Mouse (Mus musculus) ovary, adult 2 months (tissue): ENCODE data around the gene Usp21. TPM values are rescaled to one million over a fixed set of nuclear protein-coding genes. Genes with fewer than 3 reads are reported as not detected.

Experiments used
- polyA plus RNA-seq: library from polyadenylated mRNA; depleted of rRNA; stranded (reverse); fragments of >200 nt; gene quantifications from 2 replicates; pipeline ENCODE4 v1.2.3, GENCODE M21; 2012; rRNA removed

The Usp21 gene
- 70.8 and 77.9 TPM in 2 replicates for polyA plus RNA-seq

GRCm38 (mm10) chr1:171287136-171288081 lies at the start of gene Usp21:
Gene Usp21 (minus strand): TSS chr1:171287991.

DNA sequence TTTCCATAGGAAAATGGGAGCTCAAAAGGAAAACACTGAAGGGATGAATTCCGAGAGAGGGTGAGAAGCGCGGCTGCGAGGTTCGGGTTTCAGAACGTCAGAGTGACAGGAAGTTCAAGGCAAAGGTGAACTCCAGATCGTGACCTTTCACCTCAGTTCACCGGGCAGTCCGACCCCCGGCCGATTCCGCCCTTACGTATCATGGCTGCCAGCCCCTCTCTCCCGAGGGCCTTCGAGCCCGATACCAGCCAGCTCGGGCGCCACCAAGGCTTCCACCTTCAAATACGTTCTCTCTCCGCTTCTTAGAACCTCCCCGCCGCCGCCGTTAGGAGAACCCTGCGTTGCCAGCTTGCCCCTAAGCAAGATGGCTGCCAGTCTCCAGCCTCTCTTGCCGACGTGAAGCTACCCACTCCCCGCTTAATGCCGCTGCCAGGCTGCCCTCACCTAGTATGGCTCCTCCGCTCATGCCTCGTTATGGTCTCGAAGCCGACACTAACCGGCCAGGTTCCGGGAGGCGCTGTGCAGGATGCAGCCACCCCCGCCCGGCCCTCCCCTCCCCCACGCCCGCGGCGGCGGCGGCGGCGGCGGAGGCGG lies 41.1 kb upstream of the Usp21 start, which contains the start of gene Dedd:
Gene Dedd, plus strand, starts transcription at position 307 of the 594 bp plus-strand sequence.

GRCm38 (mm10) chr1:171294298-171295062 lies 6.7 kb upstream of the Usp21 start, which contains the start of gene Ufc1:
Gene Ufc1 (minus strand): TSS chr1:171295024.

DNA sequence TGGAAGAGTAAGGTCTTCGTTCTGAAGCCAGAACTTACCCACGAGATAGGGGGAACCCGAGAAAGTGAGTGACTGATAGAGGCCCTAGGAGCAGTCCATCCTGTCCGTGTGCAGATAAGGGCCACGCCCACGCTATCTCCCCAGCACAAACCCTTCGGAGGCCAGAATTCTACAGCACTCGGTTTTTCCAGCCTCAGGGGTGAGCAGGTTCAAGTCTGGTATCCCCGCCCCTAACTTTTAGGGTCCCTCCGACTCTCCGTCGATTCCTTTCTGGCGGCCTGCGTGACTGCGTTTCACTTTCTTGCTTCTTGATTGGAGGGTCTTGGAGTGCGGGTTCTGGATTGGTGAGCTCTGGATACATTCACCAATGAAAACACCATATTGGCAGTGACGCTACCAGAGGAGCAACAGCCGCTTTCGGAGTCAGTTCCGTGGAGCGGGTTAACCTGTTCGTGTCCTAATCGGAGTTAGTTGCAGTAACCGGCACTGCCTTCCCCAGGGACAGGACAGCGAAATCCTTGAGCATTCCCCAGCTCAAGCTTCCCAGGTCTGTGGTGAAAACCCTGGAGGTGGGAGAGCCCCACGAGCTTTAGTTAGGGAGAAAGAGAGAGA lies 6.8 kb downstream of the Usp21 start, which contains the start of gene Ppox:
Gene Ppox, minus strand, starts transcription at position 271 of the 612 bp plus-strand sequence.

DNA sequence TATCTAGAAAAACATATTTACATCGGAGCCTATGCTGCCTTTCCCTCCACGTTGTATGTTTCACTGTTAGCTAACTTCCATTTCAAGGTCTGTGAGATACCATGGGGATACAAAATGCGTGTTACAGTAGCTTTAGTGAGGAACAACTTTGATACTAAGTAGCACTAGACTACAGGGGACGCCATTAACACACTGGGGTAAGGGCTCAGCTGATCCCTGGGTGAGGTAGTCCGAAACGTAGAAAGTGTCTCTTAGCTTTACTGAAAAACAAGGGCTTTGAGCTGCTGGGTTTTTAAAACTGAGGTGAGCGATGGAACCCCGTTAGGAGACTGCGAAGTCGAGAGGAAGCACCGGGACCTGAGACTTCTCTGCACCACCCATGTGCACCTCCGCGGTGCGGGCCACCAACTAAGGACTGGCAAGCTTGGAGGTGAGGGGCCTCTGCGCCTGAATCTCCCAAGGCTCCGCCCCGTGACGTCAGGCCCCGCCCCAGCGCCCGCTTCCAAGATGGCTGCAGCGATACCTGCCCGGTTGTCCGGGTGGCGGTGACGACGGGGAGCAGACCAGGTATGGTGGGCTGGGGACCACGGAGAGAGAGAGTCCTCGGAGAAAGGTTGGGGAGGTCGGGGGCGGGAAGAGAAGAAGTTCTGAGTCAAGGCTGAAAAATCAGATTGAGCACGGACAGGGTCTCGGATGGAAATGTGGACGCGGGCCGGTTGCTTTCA lies 17.8 kb downstream of the Usp21 start, which contains the start of gene B4galt3:
Gene B4galt3, plus strand, starts transcription at position 481 of the 725 bp plus-strand sequence.

GRCm38 (mm10) chr1:171250680-171251593 lies 36.9 kb downstream of the Usp21 start, which contains the start of gene Ndufs2:
Gene Ndufs2 (minus strand): TSS chr1:171251388.

GRCm38 (mm10) chr1:171249913-171250600 lies 37.7 kb downstream of the Usp21 start, which contains the start of gene Adamts4:
Gene Adamts4 (plus strand): TSS chr1:171250421.

GRCm38 (mm10) chr1:171234126-171234525 lies 53.7 kb downstream of the Usp21 start, which contains the start of gene Fcer1g:
Gene Fcer1g (minus strand): TSS chr1:171234365.

Other genes with a start within 250 kb of the Usp21 start
- 6.7 and 12.5 TPM in 2 replicates for gene Fcgr3, start 223.1 kb downstream of the Usp21 start, polyA plus RNA-seq
- 22.2 and 34.8 TPM in 2 replicates for gene Cfap126, start 174.1 kb downstream of the Usp21 start, polyA plus RNA-seq
- 122 and 172 TPM in 2 replicates for gene Sdhc, start 137.4 kb downstream of the Usp21 start, polyA plus RNA-seq
- gene Mpz, start 137.3 kb downstream of the Usp21 start, polyA plus RNA-seq: 0.94 and 1.6 TPM in 2 replicates
- 46.5 and 111 TPM in 2 replicates for gene Pcp4l1, start 91.7 kb downstream of the Usp21 start, polyA plus RNA-seq
- gene Nr1i3, start 74.0 kb downstream of the Usp21 start, polyA plus RNA-seq: 0.12 and 0.35 TPM in 2 replicates
- gene Tomm40l, start 65.5 kb downstream of the Usp21 start, polyA plus RNA-seq: 29.2 and 35.2 TPM in 2 replicates
- gene Apoa2, start 62.9 kb downstream of the Usp21 start, polyA plus RNA-seq: 3.0 and 21.2 TPM in 2 replicates
- gene Fcer1g, start 53.6 kb downstream of the Usp21 start, polyA plus RNA-seq: 66.5 and 67.8 TPM in 2 replicates
- 24.2 and 26.9 TPM in 2 replicates for gene Adamts4, start 37.6 kb downstream of the Usp21 start, polyA plus RNA-seq
- gene Ndufs2, start 36.6 kb downstream of the Usp21 start, polyA plus RNA-seq: 116 and 119 TPM in 2 replicates
- gene B4galt3, start 17.7 kb downstream of the Usp21 start, polyA plus RNA-seq: 90.9 and 109 TPM in 2 replicates
- 65.2 and 73.2 TPM in 2 replicates for gene Ppox, start 6.8 kb downstream of the Usp21 start, polyA plus RNA-seq
- gene Ufc1, start 7.0 kb upstream of the Usp21 start, polyA plus RNA-seq: 12.1 and 13.5 TPM in 2 replicates
- gene Dedd, start 41.2 kb upstream of the Usp21 start, polyA plus RNA-seq: 41.8 and 54.8 TPM in 2 replicates
- gene Nit1, start 57.7 kb upstream of the Usp21 start, polyA plus RNA-seq: 46.4 and 55.9 TPM in 2 replicates
- 7.0 and 13.1 TPM in 2 replicates for gene Pfdn2, start 57.7 kb upstream of the Usp21 start, polyA plus RNA-seq
- gene Klhdc9, start 72.8 kb upstream of the Usp21 start, polyA plus RNA-seq: 4.5 and 5.9 TPM in 2 replicates
- gene Nectin4, start 82.1 kb upstream of the Usp21 start, polyA plus RNA-seq: 4.7 and 5.7 TPM in 2 replicates
- gene Arhgap30, start 101.0 kb upstream of the Usp21 start, polyA plus RNA-seq: 2.8 TPM in 2 replicates
- 142 and 162 TPM in 2 replicates for gene Usf1, start 123.3 kb upstream of the Usp21 start, polyA plus RNA-seq
- 0.76 and 1.2 TPM in 2 replicates for gene Tstd1, start 130.9 kb upstream of the Usp21 start, polyA plus RNA-seq
- 63.7 and 67.6 TPM in 2 replicates for gene F11r, start 149.5 kb upstream of the Usp21 start, polyA plus RNA-seq
- 5.7 and 6.1 TPM in 2 replicates for gene Alyref2, start 215.5 kb upstream of the Usp21 start, polyA plus RNA-seq
- 0.96 and 2.1 TPM in 2 replicates for gene Itln1, start 247.3 kb upstream of the Usp21 start, polyA plus RNA-seq